Mouse (Mus musculus): ENCODE measurements around the gene Ubr4. TPM values are rescaled to one million over a fixed set of nuclear protein-coding genes. Genes with fewer than 3 reads are reported as not detected.

The Ubr4 gene
- total and polyA plus RNA-seq, 3 experiments, result 81.9 to 270 (median 177) TPM

DNA sequence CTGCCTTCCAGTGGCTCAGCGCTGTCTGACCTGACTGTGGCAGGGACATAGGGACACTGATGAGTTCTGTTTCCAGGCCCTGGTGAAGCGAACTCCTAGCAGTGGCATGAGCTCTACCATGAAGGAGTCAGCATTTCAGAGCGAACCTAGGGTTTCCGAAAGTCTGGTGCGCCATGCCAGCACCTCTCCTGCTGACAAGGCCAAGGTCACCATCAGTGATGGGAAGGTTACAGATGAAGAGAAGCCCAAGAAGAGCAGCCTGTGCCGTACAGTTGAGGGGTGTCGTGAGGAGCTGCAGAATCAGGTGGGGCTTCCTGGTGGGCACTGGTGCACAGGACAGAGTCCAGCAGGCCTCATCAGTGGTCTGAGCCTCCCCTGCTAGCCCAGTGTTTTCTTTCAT, 69.2 kb downstream of the Ubr4 start:
- H3K36me3 ChIP-seq (ENCODE audit: control insufficient read depth in 1 of 2, insufficient read depth in 2 of 2, low read length in 2 of 2), result peaks cover 0 to 30% of the 10 kb centered on the region in 2 experiments; a peak in 3 of 4 replicates
- no peaks in the 10 kb centered on the region for H3K9me3 ChIP-seq (replicated peaks; ENCODE audit: insufficient read depth, low read length)
- H3K79me2 ChIP-seq (ENCODE audit: control insufficient read depth, insufficient read depth, low read length, poor library complexity), result no peaks in the 10 kb centered on the region
- H3K27me3 ChIP-seq (ENCODE audit: control insufficient read depth in 1 of 2, insufficient read depth in 2 of 2, low read length in 2 of 2), result no peaks in the 10 kb centered on the region
- H3K4me1 ChIP-seq (ENCODE audit: control insufficient read depth in 1 of 2, insufficient read depth in 2 of 2, low read length in 2 of 2), result 0 out of 4 replicates have a peak, but pooled peaks cover 0 to 3% of the 10 kb centered on the region in 2 experiments
- TF ChIP-seq TBP (IDR thresholded peaks at IDR 0.05; ENCODE audit: low read depth, low read length) (no peak), MEF2A (IDR thresholded peaks at IDR 0.05; ENCODE audit: extremely low read depth, insufficient replicate concordance, low read depth, low read length, poor library complexity, severe bottlenecking) (no peak), RAD21 (IDR thresholded peaks at IDR 0.05; ENCODE audit: low read depth, low read length) (no peak), NRF1 (IDR thresholded peaks at IDR 0.05; ENCODE audit: insufficient read depth, low read depth, low read length, poor library complexity, severe bottlenecking) (no peak), TAL1 (IDR thresholded peaks at IDR 0.05; ENCODE audit: low read length) (no peak), SMC3 (IDR thresholded peaks at IDR 0.05; ENCODE audit: low read depth, low read length) (no peak), JUND (IDR thresholded peaks at IDR 0.05; ENCODE audit: low read depth, low read length) (no peak), USF1 (IDR thresholded peaks at IDR 0.05; ENCODE audit: low read depth, low read length) (no peak), USF2 (IDR thresholded peaks at IDR 0.05; ENCODE audit: borderline replicate concordance in 1 of 2, insufficient read depth in 1 of 2, low read depth in 1 of 2, low read length in 2 of 2) (no peak)
- H3K27ac ChIP-seq (ENCODE audit: control insufficient read depth, low read depth, low read length), result no peak overlapping the region
- no peak for DNase-seq (ENCODE audit: low read depth, low spot score)
- H3K4me3 ChIP-seq (ENCODE audit: control insufficient read depth in 1 of 2, insufficient read depth in 1 of 2, low read depth in 2 of 2, low read length in 2 of 2), result no peak overlapping the region
- no peak overlapping the region for H3K9ac ChIP-seq (ENCODE audit: control insufficient read depth, low read depth, low read length, poor library complexity, severe bottlenecking)

DNA sequence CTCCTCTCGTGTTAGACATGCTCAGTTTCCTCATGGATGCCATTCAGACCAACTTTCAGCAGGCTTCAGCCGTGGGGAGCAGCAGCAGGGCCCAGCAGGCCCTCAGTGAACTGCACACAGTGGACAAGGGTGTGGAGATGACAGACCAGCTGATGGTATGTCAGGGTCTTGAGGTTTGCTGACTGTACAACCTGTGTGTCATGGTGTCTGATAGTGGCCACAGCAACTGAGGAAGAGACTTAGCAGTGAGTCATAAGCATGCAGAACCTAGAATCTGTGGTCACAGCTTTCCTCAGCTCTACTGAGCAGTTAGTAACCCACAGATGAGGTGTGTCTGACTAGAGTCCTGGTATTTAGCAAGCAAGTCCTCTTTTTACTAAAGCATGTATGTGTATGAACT, 70.0 kb downstream of the Ubr4 start:
- no peaks in the 10 kb centered on the region for H3K79me2 ChIP-seq (ENCODE audit: control insufficient read depth, insufficient read depth, low read length, poor library complexity)
- peak; percentile 77 for DNase-seq (ENCODE audit: low read depth, low spot score)
- H3K9ac ChIP-seq (ENCODE audit: control insufficient read depth, low read depth, low read length, poor library complexity, severe bottlenecking), result no peak overlapping the region
- no peaks in the 10 kb centered on the region for H3K27me3 ChIP-seq (ENCODE audit: control insufficient read depth in 1 of 2, insufficient read depth in 2 of 2, low read length in 2 of 2)
- TF ChIP-seq ZC3H11A (IDR thresholded peaks at IDR 0.05; ENCODE audit: low read depth, low read length) (no peak), TAL1 (IDR thresholded peaks at IDR 0.05; ENCODE audit: low read length) (peak; percentile 23; the same call in 1 of the 2 replicates), EP300 (IDR thresholded peaks at IDR 0.05; ENCODE audit: low read depth in 1 of 2, low read length in 2 of 2) (no peak), UBTF (IDR thresholded peaks at IDR 0.05; ENCODE audit: borderline replicate concordance, insufficient read depth, low read depth, low read length) (no peak), GATA1 (IDR thresholded peaks at IDR 0.05; ENCODE audit: low read depth, low read length) (peak; percentile 56), USF2 (IDR thresholded peaks at IDR 0.05; ENCODE audit: borderline replicate concordance in 1 of 2, insufficient read depth in 1 of 2, low read depth in 1 of 2, low read length in 2 of 2) (no peak), MEF2A (IDR thresholded peaks at IDR 0.05; ENCODE audit: extremely low read depth, insufficient replicate concordance, low read depth, low read length, poor library complexity, severe bottlenecking) (no peak), ETS1 (IDR thresholded peaks at IDR 0.05; ENCODE audit: low read depth, low read length) (peak; percentile 67)
- 0 out of 4 replicates have a peak, but pooled peaks cover 0 to 3% of the 10 kb centered on the region in 2 experiments for H3K4me1 ChIP-seq (ENCODE audit: control insufficient read depth in 1 of 2, insufficient read depth in 2 of 2, low read length in 2 of 2)
- peaks cover 0 to 29% of the 10 kb centered on the region in 2 experiments; a peak in 3 of 4 replicates for H3K36me3 ChIP-seq (ENCODE audit: control insufficient read depth in 1 of 2, insufficient read depth in 2 of 2, low read length in 2 of 2)
- H3K9me3 ChIP-seq (replicated peaks; ENCODE audit: insufficient read depth, low read length), result no peaks in the 10 kb centered on the region
- no peak overlapping the region for H3K27ac ChIP-seq (ENCODE audit: control insufficient read depth, low read depth, low read length)
- H3K4me3 ChIP-seq (ENCODE audit: control insufficient read depth in 1 of 2, insufficient read depth in 1 of 2, low read depth in 2 of 2, low read length in 2 of 2), result no peak overlapping the region

Measured in MEL (cell line).